Mouse (Mus musculus) midbrain, embryonic 12.5 days (tissue): Measurements from ENCODE around the gene Gss. TPM values are rescaled to one million over a fixed set of nuclear protein-coding genes. Genes with fewer than 3 reads are reported as not detected.

Experiments used
- ATAC-seq: fragments of 200-750 bp; cut with Nextera tagmentation; 2 replicates; pipeline ENCODE4 v1.8.0; 2017; ENCODE audit warnings: low read depth, moderate TSS enrichment, moderate library complexity; ENCODE audit not compliant: low FRiP score
- H3K27ac ChIP-seq: fragments of 300-500 bp; sonication (generic); replicated peaks from 2 replicates; pipeline ENCODE4 v1.5.1; 2016; ENCODE audit warnings: mild to moderate bottlenecking
- H3K27me3 ChIP-seq: fragments of 300-500 bp; sonication (generic); 2 replicates; pipeline ENCODE4 v1.6.1; 2016; ENCODE audit warnings: mild to moderate bottlenecking
- H3K36me3 ChIP-seq: fragments of 300-500 bp; sonication (generic); 2 replicates; pipeline ENCODE4 v1.6.1; 2016
- H3K4me1 ChIP-seq: fragments of 300-500 bp; sonication (generic); 2 replicates; pipeline ENCODE4 v1.6.1; 2016
- H3K4me2 ChIP-seq: fragments of 300-500 bp; sonication (generic); replicated peaks from 2 replicates; pipeline ENCODE4 v1.6.1; 2016; ENCODE audit warnings: mild to moderate bottlenecking, moderate library complexity
- H3K4me3 ChIP-seq: fragments of 300-500 bp; sonication (generic); 2 replicates; pipeline ENCODE4 v1.5.1; 2016; ENCODE audit warnings: mild to moderate bottlenecking
- H3K9ac ChIP-seq: fragments of 300-500 bp; sonication (generic); replicated peaks from 2 replicates; pipeline ENCODE4 v1.6.1; 2016; ENCODE audit warnings: mild to moderate bottlenecking, moderate library complexity
- H3K9me3 ChIP-seq: fragments of 300-500 bp; sonication (generic); 2 replicates; pipeline ENCODE4 v1.6.1; 2016; ENCODE audit warnings: mild to moderate bottlenecking
- WGBS: fragments of 180-500 bp; shearing (Covaris S2); methylation state at CpG from one replicate; pipeline ENCODE4 v1.1.7; 2016; 5-methylcytosine and 5-hydroxymethylcytosine counted together
- polyA plus RNA-seq: library from polyadenylated mRNA; unstranded; fragments of >200 nt; fragmentation: Nextera tagmentation; extraction: Ambion mirVana; gene quantifications from 2 replicates; pipeline ENCODE4 v1.2.1, GENCODE M21; 2016

Gss gene
- 14.3 and 15.9 TPM in 2 replicates for polyA plus RNA-seq

DNA sequence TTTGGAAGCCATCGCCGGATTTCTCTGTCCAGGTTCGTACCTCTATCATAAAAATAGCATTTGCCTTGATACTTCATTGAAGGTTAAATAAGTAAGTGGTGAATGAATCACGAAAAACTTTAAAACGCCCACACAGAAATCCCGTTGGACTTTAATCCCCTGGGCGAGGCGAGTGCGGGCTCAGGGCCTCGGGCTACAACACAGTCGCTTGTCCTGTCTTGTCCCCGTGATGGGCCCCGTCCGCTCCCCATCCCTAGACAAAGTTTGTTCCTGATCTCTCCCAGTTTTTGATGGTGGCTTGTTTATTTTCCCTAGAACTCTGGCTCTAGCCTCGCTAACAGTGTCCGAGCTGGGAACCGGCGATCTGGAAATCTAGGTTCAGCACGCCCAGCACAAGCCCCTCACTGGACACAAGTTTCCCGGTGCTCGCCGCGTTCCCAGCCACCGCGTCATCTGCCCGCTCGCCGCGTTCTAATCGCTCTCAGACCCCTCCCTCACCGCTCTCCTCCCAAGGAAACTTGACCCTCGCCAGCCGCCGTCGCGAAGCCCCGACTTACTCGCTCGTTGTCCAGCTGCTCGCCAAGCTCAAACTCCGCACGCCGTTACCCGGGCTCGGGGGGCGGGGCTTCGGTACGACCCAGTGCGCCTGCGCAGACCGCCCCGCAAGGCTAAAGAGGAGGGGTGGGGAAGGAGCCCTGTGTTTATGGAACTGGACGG, at the start of gene Gss:
Gene Gss (minus strand): TSS at position 674 of the 717 bp plus-strand sequence.
- peaks cover 9% of the 10 kb centered on the region for H3K4me1 ChIP-seq
- 0 out of 2 replicates have a peak, but pooled peaks cover 2% of the 10 kb centered on the region for H3K27me3 ChIP-seq
- peak within 1 kb of the TSS; percentile 75 for H3K4me2 ChIP-seq
- peak within 1 kb of the TSS; percentile 78 for H3K27ac ChIP-seq
- WGBS: under 1% methylated on average over 53 of the region's 53 CpGs
- no peaks in the 10 kb centered on the region for H3K36me3 ChIP-seq
- peak within 1 kb of the TSS; percentile 63 for H3K9ac ChIP-seq
- H3K4me3 ChIP-seq: peak within 1 kb of the TSS; percentile 53
- ATAC-seq: peak; percentile 91
- H3K9me3 ChIP-seq: no peaks in the 10 kb centered on the region

DNA sequence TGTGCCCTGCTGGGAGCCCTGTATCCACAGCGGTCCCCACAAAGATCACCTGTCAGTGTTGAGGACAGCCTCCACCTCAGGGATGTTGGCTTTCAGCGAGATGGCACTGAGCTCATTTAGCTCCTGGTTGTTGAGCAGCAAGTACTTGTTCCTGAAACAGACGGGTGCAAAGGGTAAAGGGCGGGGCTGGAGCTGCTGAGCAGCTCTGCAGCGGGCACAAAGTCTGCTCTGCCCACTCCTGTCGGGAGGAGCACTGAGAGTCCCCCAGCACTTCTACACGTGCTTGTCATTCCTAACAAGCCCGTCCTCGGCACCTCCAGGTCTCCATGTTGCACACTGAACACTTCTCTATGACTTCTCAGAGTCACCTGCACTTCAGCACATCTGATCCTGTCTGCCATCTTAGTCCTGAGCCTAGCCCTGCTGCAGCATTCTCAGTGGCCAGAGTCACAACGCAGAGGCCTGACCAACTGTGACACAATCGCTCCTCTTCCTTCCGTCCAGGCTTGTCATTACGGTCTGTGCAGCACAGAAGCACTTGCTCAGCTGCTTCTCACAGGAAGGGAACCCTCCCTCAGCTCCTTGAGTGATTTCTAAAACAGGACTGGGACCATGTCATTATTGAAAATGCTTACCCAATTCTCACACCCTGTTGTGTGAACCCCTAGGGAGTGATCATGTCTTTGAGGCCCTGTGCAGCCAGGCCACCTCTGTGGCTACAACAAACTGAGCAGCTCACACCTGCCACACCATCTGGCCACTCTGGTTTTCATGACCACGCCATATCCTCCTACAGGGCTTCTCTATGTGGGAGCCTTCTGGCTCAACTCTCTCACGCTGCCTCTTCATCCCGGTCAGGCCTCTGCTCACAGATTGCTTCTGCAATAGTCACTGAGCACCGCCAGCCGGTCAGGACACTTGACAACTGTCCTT, 49.2 kb upstream of the Gss start:
- Histone ChIP-seq H3K4me2 (no peak overlapping the region), H3K27ac (peak overlapping the region; percentile 31), H3K27me3 (no peaks in the 10 kb centered on the region), H3K9me3 (no peaks in the 10 kb centered on the region), H3K4me3 (no peak overlapping the region), H3K36me3 (peaks cover 87% of the 10 kb centered on the region), H3K9ac (no peak overlapping the region), H3K4me1 (no peaks in the 10 kb centered on the region)
- WGBS: 84% methylated on average over 18 of the region's 18 CpGs
- ATAC-seq: peak; percentile 47; the same call in 1 of the 2 replicates

DNA sequence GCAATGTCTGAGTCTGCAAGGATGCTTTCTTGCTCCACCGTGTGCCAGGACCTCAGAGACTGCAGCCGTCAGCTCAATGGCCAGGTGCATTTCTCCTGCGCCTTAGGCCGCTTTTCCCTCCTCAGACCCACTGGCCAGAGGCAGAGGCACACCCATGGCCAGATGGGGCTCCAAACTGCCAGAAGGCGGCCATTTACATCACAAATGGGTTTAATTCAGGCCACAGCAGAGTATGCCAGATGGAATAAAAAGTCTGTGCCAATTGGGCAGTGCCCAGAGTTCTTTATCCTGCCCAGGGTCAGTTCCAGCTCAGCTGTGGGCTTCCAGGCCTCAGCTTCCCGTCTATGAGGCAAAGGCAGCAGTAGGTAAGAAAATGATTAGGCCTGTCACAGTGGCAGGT, 48.0 kb upstream of the Gss start:
- no peak overlapping the region for H3K4me3 ChIP-seq
- peaks cover 85% of the 10 kb centered on the region for H3K36me3 ChIP-seq
- WGBS: 83% methylated on average over 6 of the region's 6 CpGs
- H3K27me3 ChIP-seq: no peaks in the 10 kb centered on the region
- no peak for ATAC-seq
- no peaks in the 10 kb centered on the region for H3K9me3 ChIP-seq
- no peak overlapping the region for H3K9ac ChIP-seq
- no peaks in the 10 kb centered on the region for H3K4me1 ChIP-seq
- H3K27ac ChIP-seq: peak overlapping the region; percentile 31; the same call in 1 of the 2 replicates
- no peak overlapping the region for H3K4me2 ChIP-seq

DNA sequence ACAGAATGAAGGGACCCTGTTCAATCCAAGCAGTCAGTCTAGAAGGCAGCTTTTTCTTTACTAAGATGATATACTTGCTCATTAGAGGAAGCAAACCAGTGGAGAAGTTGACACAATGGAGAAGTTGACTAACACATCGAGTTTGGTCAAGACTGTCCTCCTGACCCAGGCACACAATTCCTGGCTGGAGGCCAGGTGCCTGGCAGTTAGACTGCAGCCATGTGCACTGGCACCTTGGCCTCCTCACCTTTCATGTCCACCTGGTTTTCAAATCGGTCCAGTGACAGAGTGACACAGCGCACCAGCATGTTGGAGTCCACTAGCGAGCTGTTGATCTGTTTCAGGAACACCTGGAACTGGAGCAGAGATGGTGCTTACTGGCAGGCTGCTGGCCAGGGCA, 44.8 kb upstream of the Gss start:
- no peaks in the 10 kb centered on the region for H3K4me1 ChIP-seq
- H3K27ac ChIP-seq: no peak overlapping the region
- no peak overlapping the region for H3K9ac ChIP-seq
- no peak for ATAC-seq
- H3K4me2 ChIP-seq: no peak overlapping the region
- H3K4me3 ChIP-seq: no peak overlapping the region
- peaks cover 24% of the 10 kb centered on the region for H3K27me3 ChIP-seq
- H3K36me3 ChIP-seq: peaks cover 90% of the 10 kb centered on the region
- no peaks in the 10 kb centered on the region for H3K9me3 ChIP-seq
- WGBS: 94% methylated on average over 4 of the region's 4 CpGs

DNA sequence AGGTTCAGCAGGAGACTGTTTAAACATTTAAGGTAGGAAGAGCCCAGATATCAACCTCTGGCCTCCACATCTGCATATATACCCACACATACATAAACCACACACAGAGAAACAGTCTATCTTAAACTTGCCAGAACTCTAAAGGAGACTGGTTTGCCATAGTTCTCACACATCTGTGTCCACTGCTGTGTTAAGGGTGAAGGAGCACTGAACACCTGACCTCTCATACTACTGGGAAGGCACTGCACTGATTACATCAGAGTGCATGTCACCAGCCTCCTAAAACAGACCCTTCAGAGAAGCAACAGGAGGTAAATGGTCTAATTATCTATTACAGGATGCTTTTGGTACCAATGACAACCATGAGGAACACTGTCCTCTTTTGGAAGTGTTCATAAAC, 44.3 kb upstream of the Gss start:
- Histone ChIP-seq H3K36me3 (peaks cover 90% of the 10 kb centered on the region), H3K9me3 (no peaks in the 10 kb centered on the region), H3K9ac (no peak overlapping the region), H3K4me2 (no peak overlapping the region), H3K27ac (no peak overlapping the region), H3K27me3 (peaks cover 29% of the 10 kb centered on the region), H3K4me3 (no peak overlapping the region), H3K4me1 (no peaks in the 10 kb centered on the region)
- no peak for ATAC-seq

DNA sequence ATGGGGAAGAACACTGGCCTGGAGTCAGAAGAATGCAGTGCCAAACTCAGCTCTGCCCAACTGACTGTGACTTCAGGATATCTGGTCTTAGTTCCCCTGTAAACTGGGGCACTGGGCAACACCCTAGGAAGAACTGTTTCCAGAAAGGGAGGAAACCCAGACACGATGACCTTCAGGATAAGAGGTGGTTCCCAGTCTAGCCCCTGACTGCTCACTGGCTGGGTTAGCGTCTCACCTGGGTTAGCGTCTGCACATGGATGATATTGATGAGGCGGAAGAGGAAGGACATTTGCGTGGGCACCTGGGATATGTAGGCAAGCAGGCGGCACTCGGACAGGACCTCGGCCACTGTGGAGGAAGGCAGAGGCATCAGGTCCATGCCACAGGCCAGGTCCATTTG, 43.4 kb upstream of the Gss start:
- Histone ChIP-seq H3K27ac (no peak overlapping the region), H3K9me3 (no peaks in the 10 kb centered on the region), H3K36me3 (peaks cover 80% of the 10 kb centered on the region), H3K4me2 (no peak overlapping the region), H3K4me1 (peaks cover 4% of the 10 kb centered on the region), H3K27me3 (peaks cover 38% of the 10 kb centered on the region), H3K4me3 (no peak overlapping the region), H3K9ac (no peak overlapping the region)
- no peak for ATAC-seq
- 96% methylated on average over 8 of the region's 8 CpGs for WGBS

DNA sequence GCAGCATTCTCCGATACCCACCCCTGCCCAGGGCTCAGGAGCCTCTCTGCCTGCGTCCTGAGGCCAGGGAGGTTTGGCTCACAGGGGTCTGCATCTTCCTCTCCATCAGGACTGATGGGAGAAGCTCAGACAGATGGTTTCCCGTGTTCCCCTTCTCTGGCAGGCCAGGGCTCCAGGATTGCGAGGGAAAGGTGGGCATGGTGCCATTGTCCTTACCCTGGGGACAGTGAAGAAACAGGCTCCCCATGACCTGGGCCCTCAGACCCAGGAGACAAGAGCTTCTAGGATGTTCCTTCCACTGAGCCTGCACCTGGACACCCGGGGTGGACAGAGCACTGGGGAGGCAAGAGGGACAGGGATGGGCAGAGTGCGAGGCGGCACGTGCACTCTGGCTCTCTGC, 42.0 kb upstream of the Gss start:
- Histone ChIP-seq H3K27ac (no peak overlapping the region), H3K4me2 (no peak overlapping the region), H3K36me3 (peaks cover 66% of the 10 kb centered on the region), H3K9ac (no peak overlapping the region), H3K27me3 (peaks cover 52% of the 10 kb centered on the region), H3K4me1 (peaks cover 17% of the 10 kb centered on the region), H3K4me3 (no peak overlapping the region), H3K9me3 (no peaks in the 10 kb centered on the region)
- ATAC-seq: no peak
- 88% methylated on average over 8 of the region's 8 CpGs for WGBS

DNA sequence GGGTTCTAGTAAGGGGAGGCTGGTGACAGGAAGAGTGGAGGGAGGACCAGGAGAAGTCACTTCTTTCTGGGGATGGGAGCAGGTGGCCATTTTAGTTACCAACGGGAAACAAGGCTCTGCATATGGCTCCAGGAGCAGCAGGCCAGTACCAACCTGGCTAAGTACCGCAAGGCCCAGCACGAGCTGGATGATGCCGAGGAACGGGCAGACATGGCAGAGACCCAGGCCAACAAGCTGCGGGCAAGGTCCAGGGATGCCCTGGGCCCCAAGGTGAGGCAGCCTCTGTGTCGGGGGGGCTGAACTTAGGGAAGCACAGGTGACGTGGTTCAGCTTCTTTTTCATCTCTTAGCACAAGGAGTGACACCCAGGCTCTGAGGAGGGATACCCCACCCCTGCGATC, 41.1 kb upstream of the Gss start:
- ATAC-seq: no peak
- peaks cover 61% of the 10 kb centered on the region for H3K27me3 ChIP-seq
- no peaks in the 10 kb centered on the region for H3K9me3 ChIP-seq
- H3K36me3 ChIP-seq: peaks cover 58% of the 10 kb centered on the region
- H3K4me1 ChIP-seq: peaks cover 23% of the 10 kb centered on the region
- no peak overlapping the region for H3K27ac ChIP-seq
- no peak overlapping the region for H3K4me3 ChIP-seq
- 98% methylated on average over 9 of the region's 9 CpGs for WGBS
- H3K9ac ChIP-seq: no peak overlapping the region
- H3K4me2 ChIP-seq: no peak overlapping the region

DNA sequence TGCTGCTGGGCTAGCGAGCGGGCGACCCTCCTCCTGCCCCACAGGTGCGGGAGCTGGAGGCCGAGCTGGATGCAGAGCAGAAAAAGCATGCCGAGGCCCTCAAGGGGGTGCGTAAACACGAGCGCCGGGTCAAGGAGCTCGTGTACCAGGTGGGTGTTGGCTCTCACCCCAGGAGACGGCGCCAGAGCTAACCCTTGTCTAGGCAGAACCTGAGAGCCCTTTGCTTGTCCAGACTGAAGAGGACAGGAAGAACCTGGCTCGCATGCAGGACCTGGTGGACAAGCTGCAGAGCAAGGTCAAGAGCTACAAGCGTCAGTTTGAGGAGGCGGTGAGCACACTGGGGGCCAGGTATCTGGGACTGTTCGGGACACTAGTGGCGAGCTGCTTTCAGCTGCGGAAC, 40.5 kb upstream of the Gss start:
- Histone ChIP-seq H3K4me2 (no peak overlapping the region), H3K9ac (no peak overlapping the region), H3K4me3 (no peak overlapping the region), H3K27me3 (peaks cover 67% of the 10 kb centered on the region), H3K4me1 (peaks cover 23% of the 10 kb centered on the region), H3K9me3 (no peaks in the 10 kb centered on the region), H3K27ac (no peak overlapping the region), H3K36me3 (peaks cover 52% of the 10 kb centered on the region)
- no peak for ATAC-seq
- WGBS: 63% methylated on average over 19 of the region's 19 CpGs

DNA sequence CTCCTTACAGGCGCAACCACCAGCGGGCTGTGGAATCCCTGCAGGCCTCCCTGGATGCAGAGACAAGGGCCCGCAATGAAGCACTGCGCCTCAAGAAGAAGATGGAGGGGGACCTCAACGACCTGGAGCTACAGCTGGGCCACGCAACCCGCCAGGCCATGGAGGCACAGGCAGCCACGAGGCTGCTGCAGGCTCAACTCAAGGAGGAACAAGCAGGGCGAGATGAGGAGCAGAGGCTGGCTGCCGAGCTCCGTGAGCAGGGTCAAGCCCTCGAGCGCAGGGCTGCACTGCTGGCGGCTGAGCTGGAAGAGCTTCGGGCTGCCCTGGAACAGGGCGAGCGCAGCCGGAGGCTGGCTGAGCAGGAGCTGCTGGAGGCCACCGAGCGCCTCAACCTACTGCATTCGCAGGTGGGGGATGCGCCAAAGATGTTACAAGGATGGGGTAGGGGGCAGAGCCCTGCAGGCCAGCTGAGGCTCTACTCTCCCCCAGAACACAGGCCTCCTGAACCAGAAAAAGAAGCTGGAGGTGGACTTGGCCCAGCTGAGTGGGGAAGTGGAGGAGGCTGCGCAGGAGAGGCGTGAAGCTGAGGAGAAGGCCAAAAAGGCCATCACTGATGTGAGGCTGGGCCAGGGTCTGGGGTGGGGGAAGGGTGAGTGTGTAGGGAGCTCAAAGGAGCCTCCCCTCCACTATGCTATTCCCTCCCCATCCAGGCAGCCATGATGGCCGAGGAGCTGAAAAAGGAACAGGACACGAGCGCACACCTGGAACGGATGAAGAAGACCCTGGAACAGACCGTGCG, 39.7 kb upstream of the Gss start:
- no peak overlapping the region for H3K9ac ChIP-seq
- H3K27me3 ChIP-seq: peaks cover 75% of the 10 kb centered on the region
- peaks cover 23% of the 10 kb centered on the region for H3K4me1 ChIP-seq
- no peak for ATAC-seq
- H3K9me3 ChIP-seq: no peaks in the 10 kb centered on the region
- H3K27ac ChIP-seq: no peak overlapping the region
- H3K4me2 ChIP-seq: no peak overlapping the region
- peaks cover 44% of the 10 kb centered on the region for H3K36me3 ChIP-seq
- no peak overlapping the region for H3K4me3 ChIP-seq
- WGBS: 61% methylated on average over 30 of the region's 30 CpGs

DNA sequence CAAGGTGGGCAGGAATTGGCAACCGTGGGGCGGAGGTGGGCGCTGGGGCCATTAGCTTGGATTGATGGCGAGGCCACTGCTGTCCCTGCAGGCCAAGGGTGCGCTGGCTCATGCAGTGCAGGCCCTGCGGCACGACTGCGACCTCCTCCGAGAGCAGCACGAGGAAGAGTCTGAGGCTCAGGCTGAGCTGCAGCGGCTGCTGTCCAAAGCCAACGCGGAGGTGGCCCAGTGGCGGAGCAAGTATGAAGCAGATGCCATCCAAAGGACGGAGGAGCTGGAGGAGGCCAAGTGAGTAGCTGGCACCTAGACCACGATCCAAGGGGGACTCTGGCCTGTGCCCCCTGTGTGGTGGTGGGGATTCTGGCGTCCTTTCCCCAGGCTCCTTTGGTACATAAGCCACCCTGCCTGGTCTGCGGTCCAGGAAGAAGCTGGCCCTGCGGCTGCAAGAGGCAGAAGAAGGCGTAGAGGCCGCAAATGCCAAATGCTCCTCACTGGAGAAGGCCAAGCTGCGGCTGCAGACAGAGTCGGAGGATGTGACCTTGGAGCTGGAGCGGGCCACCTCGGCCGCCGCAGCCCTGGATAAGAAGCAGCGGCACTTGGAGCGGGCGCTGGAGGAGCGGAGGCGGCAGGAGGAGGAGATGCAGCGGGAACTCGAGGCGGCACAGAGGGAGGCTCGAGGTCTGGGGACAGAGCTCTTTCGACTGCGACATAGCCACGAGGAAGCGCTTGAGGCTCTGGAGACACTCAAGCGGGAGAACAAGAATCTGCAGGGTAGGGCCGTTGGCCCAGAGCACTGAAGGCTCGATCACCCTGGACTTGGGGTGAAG, 38.2 kb upstream of the Gss start:
- 16% methylated on average over 43 of the region's 43 CpGs for WGBS

More for the DNA sequence above, 38.2 kb upstream of the Gss start:
- ATAC-seq: no peak
- Histone ChIP-seq H3K4me3 (no peak overlapping the region), H3K27me3 (peaks cover 88% of the 10 kb centered on the region), H3K4me2 (0 out of 2 replicates have a peak overlapping the region, but pooled peaks have one; percentile 11), H3K9ac (peak overlapping the region; percentile 15; the same call in 1 of the 2 replicates), H3K9me3 (no peaks in the 10 kb centered on the region), H3K27ac (no peak overlapping the region), H3K36me3 (peaks cover 39% of the 10 kb centered on the region), H3K4me1 (peaks cover 29% of the 10 kb centered on the region)
